Mouse (Mus musculus) layer of hippocampus, postnatal 25 days (tissue): ENCODE results near the gene Slc22a17. TPM values are rescaled to one million over a fixed set of nuclear protein-coding genes. Genes with fewer than 3 reads are reported as not detected.
"Not testable (repeated sequence)": the region's sequence is repeated elsewhere in the genome, so short reads cannot be mapped to it uniquely, and the experiment has no call there.

Experiments
- DNase-seq, 2 experiments: peaks; one replicate each; pipeline ENCODE4 v3.0.0; 2022; ENCODE audit warnings: mixed read lengths in 2 of 2, low spot score in 1 of 2; ENCODE audit errors: extremely low spot score in 1 of 2
- total RNA-seq, 2 experiments: library from RNA; stranded (reverse); gene quantifications; 2 replicates each; pipeline ENCODE4 v1.2.3; 2021

Slc22a17 gene
- 100 to 1,000 TPM; 715 to 737 TPM for total RNA-seq

DNA sequence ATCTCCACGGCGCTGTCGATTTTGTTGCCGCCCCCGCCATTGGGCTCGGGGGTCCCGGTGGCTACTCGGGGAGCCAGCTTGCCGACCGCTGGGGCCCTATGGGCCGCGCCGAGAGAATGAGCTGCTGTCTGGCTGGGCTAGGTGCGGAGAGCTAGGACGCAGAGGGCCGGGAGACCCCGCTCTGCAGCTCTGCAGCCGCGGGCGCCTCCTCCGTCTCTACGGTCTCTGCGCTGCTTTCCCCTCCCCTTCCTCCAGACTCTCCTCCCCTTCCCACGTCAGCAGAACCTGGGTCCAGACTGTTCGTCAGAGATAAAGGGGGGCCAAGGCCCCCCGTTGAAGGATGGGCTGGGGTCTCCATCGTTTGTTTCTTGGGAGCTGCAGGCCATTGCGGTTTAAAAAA lies at the start of gene Slc22a17:
Slc22a17 (minus strand) TSS at position 247 of the 400 bp plus-strand sequence.
- peak; percentile 76 to 83 for DNase-seq

DNA sequence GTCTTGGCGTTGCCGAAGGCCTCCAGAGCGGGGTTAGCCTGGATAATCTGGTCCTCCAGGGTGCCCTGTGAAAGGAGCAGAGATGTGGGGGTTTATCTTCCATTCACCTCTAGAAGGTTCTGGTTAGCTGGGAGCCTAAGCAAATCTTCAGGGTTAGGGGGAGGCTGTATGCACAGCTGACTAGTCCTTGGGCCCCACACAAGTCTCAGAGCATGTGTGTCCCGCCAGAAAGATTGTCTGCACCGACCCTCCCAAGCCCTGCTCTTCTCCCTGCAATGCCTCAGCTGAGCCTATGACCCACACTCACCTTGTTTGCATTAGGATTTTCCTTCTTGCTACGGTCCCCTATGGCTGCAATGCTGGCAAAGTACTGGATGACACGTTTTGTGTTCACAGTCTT lies 49.8 kb upstream of the Slc22a17 start:
- no peak for DNase-seq

DNA sequence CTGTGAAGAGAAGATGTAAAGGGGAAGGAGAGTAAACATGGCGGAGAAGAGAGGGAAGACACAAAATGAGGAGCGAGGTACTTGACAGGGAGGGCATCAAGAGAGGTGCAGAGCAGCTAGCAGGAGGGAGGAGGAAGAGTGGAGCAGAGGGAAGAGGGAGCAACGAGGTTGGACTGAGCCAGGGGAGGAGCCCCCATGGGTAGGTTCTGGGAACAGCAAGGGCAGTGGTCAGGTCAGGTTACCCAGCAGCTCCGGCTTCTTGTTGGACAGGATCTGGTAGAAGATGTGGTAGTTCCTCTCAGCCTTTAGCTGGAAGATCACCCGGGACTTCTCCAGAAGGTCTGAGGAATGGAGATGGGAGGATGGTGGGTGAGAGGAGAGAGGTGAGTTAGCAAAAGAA lies 48.6 kb upstream of the Slc22a17 start:
- DNase-seq = no peak

DNA sequence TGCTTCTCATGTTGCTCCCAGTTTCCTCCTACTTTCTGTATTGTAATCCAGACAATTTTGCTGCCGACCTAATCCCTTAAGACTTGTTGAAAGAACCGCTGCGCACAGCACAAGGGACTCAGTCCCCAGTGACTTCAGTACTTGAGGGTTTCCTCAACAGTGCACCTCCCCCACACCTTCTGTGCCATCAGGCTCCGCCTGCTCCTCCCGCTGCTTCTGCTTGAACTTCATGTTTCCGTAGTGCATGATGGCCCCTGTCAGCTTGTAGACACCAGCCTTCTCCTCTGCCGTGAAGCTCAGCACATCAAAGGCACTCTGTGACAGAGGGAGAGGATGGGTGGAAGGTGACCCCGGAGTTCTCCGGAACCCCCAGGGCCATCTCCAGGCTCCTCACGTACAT lies 47.8 kb upstream of the Slc22a17 start:
- peak in 1 of 2 experiments; percentile 25 for DNase-seq

DNA sequence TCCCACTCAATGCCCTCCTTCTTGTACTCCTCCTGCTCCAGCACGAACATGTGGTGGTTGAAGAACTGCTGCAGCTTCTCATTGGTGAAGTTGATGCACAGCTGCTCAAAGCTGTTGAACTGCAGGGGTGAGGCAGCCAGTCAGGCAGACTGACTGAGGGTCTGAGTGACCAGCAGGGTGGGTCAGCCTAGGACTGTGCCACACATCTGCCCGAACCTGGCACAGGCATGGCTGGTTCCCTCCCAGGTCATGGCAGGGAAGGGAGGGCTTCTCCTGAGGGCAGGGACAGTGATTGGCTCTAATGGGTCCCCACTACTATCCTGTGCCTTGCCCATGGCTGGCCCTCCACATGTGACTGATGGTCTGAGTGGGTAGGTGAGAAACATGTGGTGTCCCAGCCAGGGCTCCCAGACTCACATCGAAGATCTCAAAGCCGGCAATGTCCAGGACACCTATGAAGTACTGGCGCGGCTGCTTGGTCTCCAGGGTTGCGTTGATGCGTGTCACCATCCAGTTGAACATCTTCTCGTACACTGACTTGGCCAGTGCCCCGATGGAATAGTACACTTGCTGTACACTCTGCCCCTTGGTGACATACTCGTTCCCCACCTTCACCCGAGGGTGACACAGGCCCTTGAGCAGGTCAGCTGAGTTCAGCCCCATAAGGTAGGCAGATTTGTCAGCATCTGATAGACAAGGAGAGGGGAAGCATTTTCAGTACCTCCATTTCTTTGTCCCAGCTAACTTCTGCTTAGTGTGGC lies 47.1 kb upstream of the Slc22a17 start:
- DNase-seq = not testable (repeated sequence)

DNA sequence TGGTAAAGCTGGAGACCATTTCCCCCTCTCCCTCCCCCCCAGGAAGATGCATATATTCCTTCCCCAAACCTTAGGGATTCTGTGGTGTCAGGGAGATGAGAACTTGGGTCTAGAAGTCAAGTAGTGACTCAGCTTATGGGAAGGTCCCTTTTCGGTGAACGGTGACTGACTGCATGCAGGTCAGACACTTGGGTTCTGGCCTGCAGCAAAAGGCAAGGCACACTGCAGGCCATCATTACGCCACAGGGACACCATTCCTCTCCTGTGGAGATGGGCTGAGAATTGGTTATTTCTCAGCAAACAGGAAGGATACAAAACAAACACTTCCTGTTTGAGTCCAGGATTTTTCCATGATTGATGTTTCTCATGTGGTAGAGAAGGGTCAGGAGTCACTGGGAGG lies 46.3 kb upstream of the Slc22a17 start:
- DNase-seq = no peak

DNA sequence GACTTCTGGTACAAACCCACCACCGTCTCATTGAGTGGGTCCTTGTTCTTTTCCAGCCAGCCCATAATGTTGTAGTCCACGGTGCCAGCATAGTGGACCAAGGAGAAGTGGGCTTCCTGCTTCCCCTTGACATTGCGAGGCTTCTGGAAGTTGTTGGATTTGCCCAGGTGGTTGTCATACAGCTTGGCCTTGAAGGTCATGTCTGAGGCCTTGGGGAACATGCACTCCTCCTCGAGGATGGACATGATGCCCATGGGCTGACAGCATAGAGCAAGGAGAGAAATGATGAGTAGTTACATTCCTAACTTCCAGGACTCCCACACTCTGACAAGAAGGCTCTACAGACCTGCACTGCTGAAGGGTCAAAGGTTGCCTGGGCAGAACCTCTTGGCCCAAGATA lies 45.6 kb upstream of the Slc22a17 start:
- DNase-seq = no peak

DNA sequence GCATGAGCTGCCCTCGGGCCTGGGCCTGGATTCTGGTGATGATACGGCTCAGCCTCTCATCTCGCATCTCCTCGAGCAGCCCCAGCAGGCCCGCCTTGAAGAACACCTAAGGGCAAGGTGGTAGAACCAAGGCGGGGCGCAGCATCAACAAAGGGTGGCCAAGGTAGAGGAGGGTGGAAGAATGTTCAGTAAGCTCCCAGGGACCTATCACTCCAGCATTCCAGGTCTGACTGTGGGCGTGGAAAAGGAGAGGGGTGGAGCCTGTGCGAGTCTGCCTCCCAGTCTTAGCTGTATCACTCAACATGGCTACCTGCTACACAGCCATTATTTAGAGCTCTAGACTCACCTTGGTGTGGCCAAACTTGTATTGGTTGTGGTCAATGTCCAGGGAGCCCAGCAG lies 43.6 kb upstream of the Slc22a17 start:
- DNase-seq = no peak

DNA sequence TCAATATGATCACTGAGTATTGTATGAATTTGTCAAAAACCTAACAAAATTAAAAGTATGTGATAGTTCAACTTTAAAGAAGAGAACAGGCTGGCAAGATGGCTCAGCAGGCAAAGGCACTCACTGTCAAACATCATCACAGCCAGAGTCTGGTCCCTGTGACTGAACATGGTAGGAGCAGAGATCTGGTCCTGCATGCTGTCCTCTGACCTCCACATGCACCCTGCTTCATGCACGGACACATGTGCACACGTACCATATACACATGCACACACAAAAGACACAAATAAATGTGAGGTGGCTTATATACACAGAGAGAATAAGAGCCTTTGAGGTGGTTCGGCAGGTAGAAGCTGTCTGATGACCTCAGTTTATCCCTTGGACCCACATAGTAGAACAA lies 42.5 kb upstream of the Slc22a17 start:
- no peak for DNase-seq

DNA sequence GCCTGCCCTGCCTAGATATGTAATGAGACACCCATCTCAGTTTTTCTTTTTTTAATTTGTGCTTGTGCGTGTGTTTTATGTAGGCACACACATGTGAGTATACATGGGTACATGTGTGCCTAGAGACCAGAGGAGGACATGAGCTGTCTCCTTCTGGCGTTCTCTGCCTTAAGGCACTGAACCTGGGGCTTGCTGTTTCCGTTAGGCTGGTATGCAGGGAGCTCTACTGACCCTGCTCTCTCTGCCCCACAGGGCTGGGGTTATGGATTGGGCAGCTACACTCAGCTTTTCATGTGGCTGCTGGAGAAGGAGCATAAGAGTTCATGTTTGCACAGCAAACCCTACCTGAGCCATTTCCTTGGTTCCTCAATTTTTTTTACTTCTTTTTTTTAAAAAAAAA lies 41.5 kb upstream of the Slc22a17 start:
- no peak for DNase-seq

DNA sequence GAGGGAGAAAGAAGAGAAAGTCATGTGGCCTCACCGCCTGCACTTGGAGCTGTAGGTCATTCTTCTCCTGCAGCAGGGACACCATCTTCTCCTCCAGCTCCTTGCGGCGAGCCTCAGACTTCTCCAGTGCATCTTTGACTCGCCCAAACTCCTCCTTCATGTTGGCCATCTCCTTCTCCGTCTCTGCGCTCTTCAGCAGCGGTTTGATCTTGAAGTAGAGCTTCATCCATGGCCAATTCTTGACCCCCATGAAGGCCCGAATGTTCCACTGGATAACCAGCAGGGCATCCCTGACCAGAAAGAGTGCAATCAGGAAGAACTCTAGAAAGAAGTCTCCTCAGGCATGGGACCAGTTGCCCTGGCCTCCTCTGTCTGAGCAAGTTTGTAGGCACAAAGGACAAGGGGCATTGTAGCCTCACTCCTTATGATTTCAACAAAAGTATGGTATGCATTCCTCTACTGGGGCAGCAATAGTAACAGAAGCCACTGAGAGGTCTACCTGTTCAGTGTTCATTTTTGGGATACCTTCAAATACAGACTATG lies 40.8 kb upstream of the Slc22a17 start:
- no peak for DNase-seq

DNA sequence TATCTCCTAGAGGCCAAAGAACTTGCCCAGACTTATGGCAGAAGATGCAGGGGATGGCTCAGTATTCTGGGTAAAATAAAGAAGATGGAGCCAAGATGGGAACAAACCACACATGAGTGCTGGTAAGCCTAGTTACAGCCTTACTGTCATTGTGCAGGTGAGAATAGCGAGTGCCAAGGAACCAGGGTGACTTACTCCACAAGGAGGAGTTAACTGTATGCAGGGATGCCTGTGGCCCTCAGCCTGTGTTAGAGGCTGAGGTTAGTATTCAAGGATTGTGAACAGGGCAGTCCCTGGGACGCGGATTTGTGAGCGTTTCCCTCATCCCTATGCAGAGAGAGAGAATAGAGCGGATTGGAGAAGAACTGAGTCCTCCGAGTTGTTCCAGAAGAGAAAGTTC lies 38.7 kb upstream of the Slc22a17 start:
- no peak for DNase-seq

DNA sequence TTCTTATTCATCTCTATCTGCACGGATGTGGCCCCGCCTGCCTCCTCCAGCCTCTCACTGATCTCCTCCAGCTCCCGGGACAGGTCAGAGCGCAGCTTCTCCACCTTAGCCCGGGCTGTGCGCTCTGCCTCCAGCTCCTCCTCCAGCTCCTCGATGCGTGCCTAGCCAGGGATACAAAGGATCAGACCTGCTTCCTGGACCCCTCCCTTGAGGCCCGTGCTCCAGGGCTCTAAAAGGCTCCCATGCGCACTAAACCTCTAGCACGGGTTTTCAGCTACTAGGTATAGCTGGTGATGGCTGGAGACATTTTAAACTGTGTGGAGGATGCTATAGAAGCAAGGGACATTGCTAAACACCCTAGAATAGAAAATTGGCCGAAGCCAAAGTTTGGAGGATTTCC lies 37.6 kb upstream of the Slc22a17 start:
- DNase-seq = no peak

DNA sequence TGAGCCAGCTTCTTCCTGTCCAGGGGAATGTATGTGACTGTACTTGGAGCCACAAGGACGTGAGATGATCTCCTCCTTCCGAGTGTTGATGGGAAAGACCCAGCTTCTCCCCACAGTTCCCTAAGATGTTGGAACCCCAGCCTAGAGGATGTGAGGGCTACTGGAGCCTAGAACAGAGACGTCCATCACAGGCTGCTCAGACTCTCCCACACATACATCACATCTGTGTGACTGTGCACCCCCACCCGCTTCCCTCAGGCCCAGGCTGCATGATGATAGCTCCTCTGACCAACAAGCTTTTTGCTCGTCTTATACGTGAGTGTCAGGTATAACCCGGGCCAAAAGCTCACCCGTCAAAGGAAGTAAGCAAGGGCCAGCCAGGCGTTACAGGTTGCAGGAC lies 35.8 kb upstream of the Slc22a17 start:
- no peak for DNase-seq

DNA sequence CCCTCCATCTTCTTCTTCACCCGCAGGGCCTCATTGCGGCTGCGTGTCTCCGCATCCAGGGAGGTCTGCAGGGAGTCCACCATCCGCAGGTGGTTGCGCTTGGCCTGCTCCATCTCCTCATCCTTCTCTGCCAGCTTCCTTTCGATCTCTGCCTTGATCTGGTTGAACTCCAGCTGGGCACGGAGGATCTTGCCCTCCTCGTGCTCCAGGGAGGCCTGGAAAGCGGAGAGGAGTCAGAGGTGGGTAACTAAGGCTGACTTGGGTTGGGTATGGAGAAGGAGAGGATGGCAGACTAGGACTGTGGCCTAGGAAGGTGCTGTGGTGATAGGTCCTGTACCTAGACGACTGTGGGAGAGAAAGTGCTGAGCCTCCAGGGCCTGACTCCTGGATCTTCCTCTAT lies 34.1 kb upstream of the Slc22a17 start:
- not testable (repeated sequence) for DNase-seq

DNA sequence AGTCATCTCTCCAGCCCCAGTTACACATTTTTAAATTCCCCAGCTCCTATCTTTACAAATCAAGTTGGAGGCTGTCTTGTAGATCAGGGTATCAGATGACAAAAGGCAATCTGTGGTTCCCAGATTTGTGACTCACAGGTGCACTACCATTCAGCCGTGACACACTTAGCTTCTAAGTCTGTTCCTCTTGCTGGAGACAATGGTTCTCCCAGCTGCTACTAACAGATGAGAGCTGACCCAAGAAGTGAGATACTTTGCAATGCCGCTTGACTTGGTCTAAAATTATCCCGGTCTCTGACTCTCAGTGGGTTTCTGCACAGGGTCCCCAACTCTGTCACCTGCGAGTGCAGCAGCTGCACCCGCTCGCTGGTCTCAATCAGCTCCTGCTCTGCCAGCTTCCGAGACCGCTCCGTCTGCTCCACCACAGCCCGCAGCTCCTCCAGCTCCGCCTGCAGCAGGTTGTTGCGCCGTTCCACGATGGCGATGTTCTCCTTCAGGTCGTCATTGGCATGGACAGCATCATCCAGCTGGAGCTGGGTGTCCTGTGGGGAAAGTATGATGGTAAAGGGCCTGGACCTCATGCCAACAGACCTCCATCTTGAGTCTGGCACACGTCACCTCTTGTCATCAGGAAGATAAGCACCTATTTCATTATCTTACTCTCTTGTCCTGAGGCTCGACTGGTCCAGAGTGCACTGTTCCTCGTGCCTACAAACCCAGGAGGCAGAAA lies 33.2 kb upstream of the Slc22a17 start:
- no peak for DNase-seq

DNA sequence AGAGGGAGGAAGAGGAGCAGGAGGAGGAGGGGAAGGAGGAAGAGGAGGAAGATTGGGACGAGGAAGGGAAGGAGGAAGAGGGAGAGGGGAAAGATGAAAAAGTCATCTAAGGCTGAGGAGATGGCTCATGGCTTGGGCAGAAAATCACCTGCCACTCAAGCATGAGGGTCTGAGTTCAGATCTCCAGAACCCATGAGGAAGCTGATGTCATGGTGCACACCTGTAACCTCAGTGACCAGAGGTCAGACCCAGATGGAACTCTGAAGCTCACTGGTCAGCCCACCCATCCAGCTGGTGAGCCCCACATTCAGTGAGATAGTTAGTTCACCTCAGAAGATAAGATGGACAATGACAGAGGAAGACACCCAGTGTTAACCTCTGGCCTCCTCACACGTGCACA lies 32.0 kb upstream of the Slc22a17 start:
- DNase-seq = no peak

DNA sequence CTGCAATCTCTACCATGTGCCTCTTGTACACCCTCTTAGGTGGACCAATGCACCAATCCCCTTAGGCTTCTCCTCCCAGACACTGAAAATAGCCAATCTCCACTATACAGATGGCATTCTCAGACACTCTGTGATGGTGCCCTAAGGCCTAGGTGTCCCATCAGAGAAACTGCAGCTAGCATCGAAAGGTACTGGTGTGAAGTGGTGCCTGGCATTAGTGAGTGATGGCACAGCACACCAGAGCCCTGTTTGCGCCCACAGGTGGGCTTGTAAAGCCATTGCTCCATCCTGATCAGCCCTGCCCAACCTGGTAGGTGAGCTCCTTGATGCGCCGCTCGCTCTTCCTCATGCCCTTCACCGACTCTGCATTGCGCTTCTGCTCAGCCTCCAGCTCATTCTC lies 31.0 kb upstream of the Slc22a17 start:
- DNase-seq = no peak

DNA sequence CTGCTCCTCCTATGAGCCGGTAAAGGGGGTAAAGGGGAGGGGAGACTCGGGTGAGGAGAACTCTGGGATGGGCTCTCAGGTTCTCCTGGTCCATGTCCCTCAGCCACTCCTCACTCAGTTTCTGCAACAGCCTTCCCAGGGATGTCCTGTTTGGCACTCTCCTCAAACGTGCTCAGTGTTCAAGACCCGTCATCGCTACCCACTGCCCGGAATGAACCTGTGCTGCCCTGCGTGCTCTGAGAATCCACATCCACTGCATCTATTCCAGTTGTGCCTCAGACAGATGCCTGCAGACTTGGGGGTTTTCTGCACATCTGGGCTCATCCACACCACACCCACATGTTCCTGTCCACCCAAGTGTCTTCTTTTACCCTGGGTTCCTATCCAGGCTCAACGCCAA lies 29.5 kb upstream of the Slc22a17 start:
- DNase-seq = no peak

DNA sequence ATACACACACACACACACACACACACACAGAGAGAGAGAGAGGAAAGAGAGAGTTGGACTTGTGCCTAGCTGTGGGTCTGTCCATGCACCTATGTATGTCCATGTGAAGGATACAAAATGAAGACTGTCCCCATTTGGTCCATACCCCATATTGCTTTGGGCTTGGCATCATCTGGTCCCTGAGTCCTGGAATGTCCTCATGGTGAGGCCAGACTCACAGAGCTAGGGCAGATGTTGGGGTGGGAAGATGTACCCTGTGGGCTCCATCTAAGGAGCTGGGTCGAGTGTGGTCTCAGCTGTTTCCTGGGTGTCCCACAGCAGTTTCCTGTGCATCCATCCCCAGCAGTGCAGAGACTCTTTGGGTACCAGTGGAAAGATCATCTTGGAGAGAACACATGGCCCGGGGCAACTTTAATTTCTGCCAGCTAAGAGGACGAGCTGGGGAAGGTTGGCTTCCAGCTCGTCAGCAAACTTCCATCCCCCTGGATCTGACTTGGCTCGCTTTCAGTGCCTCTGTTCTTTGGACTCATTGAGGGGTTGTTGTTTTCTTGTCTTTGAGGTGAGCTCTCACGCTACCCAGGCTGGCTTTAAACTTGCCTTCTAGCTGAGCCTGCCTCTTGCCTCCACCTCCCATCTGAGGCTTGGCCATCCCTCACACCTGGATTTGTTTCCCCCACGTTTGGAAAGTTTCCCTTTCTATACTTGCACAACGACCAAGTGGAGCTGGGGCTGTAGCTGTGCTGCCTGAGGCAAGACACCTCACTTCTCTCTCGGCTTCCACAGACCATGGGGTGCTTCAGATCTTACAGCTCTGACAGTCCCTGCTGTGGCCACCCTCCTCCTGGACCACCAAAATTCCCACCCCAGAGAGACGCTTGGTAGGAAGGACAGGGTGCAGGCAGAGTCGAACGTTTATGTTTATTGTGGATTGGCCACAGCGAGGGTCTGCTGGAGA lies 28.4 kb upstream of the Slc22a17 start:
- no peak for DNase-seq

DNA sequence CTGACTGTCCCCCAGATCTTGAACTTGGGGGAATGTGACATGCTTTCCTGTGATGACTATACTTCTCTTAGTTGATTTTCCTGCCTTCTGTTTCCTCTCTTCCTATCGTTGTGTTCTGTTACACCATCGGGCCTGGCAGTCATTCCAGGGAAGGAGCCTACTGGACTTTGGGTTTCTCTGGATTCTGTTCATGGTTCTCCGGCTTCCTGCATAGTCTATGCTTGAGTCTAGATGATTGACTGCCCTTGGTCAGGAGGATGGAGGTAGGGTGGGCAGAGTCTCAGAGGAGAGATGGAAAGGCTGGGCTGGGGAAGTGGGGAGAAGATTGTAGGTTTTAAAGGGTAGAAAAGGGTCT lies 27.2 kb upstream of the Slc22a17 start:
- no peak for DNase-seq
